Mouse (Mus musculus): ENCODE results near the gene Ehmt1. TPM values are rescaled to one million over a fixed set of nuclear protein-coding genes. Genes with fewer than 3 reads are reported as not detected.

Ehmt1 gene
- total and polyA plus RNA-seq, 3 experiments: 31.9 to 55.8 TPM; not detected in 1

DNA sequence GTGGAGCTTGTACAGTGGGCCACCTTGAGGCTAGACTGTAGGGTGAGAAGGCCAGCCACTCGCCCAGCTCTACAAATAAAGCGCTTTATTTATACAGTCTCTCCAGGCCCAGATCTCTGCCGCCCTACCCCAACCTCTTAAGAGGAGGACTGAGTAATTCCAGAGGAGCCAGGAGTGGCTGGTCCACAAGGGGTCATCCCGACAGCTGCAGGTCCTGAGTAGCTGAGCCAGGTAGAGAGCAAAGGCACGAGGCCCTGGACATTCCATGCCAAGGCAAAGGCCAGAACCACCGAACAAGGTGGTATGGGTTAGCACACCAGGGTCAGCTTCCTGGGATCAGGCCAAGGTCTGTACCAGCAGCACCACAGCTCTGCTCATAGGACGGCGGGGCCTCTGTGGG, 5.9 kb upstream of the Ehmt1 start:
- no peaks in the 10 kb centered on the region for H3K27me3 ChIP-seq (ENCODE audit: control insufficient read depth in 1 of 2, insufficient read depth in 2 of 2, low read length in 2 of 2)
- no peak for DNase-seq (ENCODE audit: low read depth, low spot score)
- H3K9me3 ChIP-seq (replicated peaks; ENCODE audit: insufficient read depth, low read length): no peaks in the 10 kb centered on the region
- H3K27ac ChIP-seq (ENCODE audit: control insufficient read depth, low read depth, low read length): no peak overlapping the region
- H3K9ac ChIP-seq (ENCODE audit: control insufficient read depth, low read depth, low read length, poor library complexity, severe bottlenecking): no peak overlapping the region
- no peak for TF ChIP-seq CHD2 (IDR thresholded peaks at IDR 0.05; ENCODE audit: low read length)
- no peak for TF ChIP-seq JUND (IDR thresholded peaks at IDR 0.05; ENCODE audit: low read depth, low read length)
- no peak for TF ChIP-seq RAD21 (IDR thresholded peaks at IDR 0.05; ENCODE audit: low read depth, low read length)
- no peak for TF ChIP-seq MAFK (IDR thresholded peaks at IDR 0.05; ENCODE audit: borderline replicate concordance, low read depth, low read length)
- no peak for TF ChIP-seq TBP (IDR thresholded peaks at IDR 0.05; ENCODE audit: low read depth, low read length)
- TF ChIP-seq KAT2A (conservative IDR thresholded peaks at IDR 0.05; ENCODE audit: low read depth, low read length): no peak
- no peak for TF ChIP-seq POLR2AphosphoS2 (IDR thresholded peaks at IDR 0.05; ENCODE audit: low read length)
- TF ChIP-seq ZKSCAN1 (IDR thresholded peaks at IDR 0.05; ENCODE audit: low read depth, low read length): no peak
- no peak for TF ChIP-seq MYB (IDR thresholded peaks at IDR 0.05; ENCODE audit: low read depth, low read length)
- TF ChIP-seq HCFC1 (IDR thresholded peaks at IDR 0.05; ENCODE audit: low read depth, low read length): no peak
- TF ChIP-seq POLR2AphosphoS5 (IDR thresholded peaks at IDR 0.05; ENCODE audit: borderline replicate concordance, low read depth, low read length): no peak
- no peak for TF ChIP-seq SMC3 (IDR thresholded peaks at IDR 0.05; ENCODE audit: low read depth, low read length)
- peaks cover 0 to 17% of the 10 kb centered on the region in 2 experiments; a peak in 2 of 4 replicates for H3K36me3 ChIP-seq (ENCODE audit: control insufficient read depth in 1 of 2, insufficient read depth in 2 of 2, low read length in 2 of 2)
- H3K79me2 ChIP-seq (ENCODE audit: control insufficient read depth, insufficient read depth, low read length, poor library complexity): no peaks in the 10 kb centered on the region
- H3K4me3 ChIP-seq (ENCODE audit: control insufficient read depth in 1 of 2, insufficient read depth in 1 of 2, low read depth in 2 of 2, low read length in 2 of 2): no peak overlapping the region
- H3K4me1 ChIP-seq (ENCODE audit: control insufficient read depth in 1 of 2, insufficient read depth in 2 of 2, low read length in 2 of 2): peaks cover 6 to 16% of the 10 kb centered on the region in 2 experiments

DNA sequence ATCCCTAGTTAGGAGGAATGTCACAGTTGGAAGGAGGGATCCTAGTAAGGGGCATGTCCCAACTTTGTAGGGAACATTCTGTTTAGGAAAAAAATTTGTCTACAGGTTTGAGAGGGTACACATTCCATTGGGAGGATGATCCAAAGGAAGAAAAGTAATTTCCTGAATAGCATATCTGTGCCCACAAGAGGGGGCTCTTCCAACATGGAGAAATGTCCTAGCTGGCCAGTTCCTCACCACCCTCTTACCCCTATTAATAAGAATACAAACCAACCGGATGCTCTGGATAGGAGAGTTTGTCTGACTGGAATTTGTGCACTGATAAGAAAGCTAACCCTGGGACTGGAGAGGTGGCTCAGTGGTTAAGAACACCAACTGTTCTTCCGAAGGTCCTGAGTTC, 4.1 kb upstream of the Ehmt1 start:
- Histone ChIP-seq H3K4me3 (ENCODE audit: control insufficient read depth in 1 of 2, insufficient read depth in 1 of 2, low read depth in 2 of 2, low read length in 2 of 2) (no peak overlapping the region), H3K9ac (ENCODE audit: control insufficient read depth, low read depth, low read length, poor library complexity, severe bottlenecking) (no peak overlapping the region), H3K4me1 (ENCODE audit: control insufficient read depth in 1 of 2, insufficient read depth in 2 of 2, low read length in 2 of 2) (peaks cover 6 to 16% of the 10 kb centered on the region in 2 experiments), H3K79me2 (ENCODE audit: control insufficient read depth, insufficient read depth, low read length, poor library complexity) (peaks cover 11% of the 10 kb centered on the region), H3K9me3 (replicated peaks; ENCODE audit: insufficient read depth, low read length) (no peaks in the 10 kb centered on the region), H3K27me3 (ENCODE audit: control insufficient read depth in 1 of 2, insufficient read depth in 2 of 2, low read length in 2 of 2) (no peaks in the 10 kb centered on the region), H3K27ac (ENCODE audit: control insufficient read depth, low read depth, low read length) (no peak overlapping the region), H3K36me3 (ENCODE audit: control insufficient read depth in 1 of 2, insufficient read depth in 2 of 2, low read length in 2 of 2) (peaks cover 0 to 19% of the 10 kb centered on the region in 2 experiments; a peak in 2 of 4 replicates)
- peak; percentile 58 for DNase-seq (ENCODE audit: low read depth, low spot score)
- TF ChIP-seq ETS1 (IDR thresholded peaks at IDR 0.05; ENCODE audit: low read depth, low read length): no peak
- TF ChIP-seq CTCF (IDR thresholded peaks at IDR 0.05 in 2 of 3, conservative IDR thresholded peaks at IDR 0.05 in 1 of 3; ENCODE audit: control insufficient read depth in 1 of 3, insufficient read depth in 1 of 3, low read depth in 2 of 3, low read length in 3 of 3, poor library complexity in 1 of 3, severe bottlenecking in 1 of 3): peak; percentile 38 to 72 (median 56)
- peak; percentile 64 for TF ChIP-seq SMC3 (IDR thresholded peaks at IDR 0.05; ENCODE audit: low read depth, low read length)
- TF ChIP-seq POLR2AphosphoS5 (IDR thresholded peaks at IDR 0.05; ENCODE audit: borderline replicate concordance, low read depth, low read length): no peak
- TF ChIP-seq E2F4 (IDR thresholded peaks at IDR 0.05; ENCODE audit: borderline replicate concordance, low read depth, low read length): no peak
- TF ChIP-seq USF2 (IDR thresholded peaks at IDR 0.05; ENCODE audit: borderline replicate concordance in 1 of 2, insufficient read depth in 1 of 2, low read depth in 1 of 2, low read length in 2 of 2): no peak
- TF ChIP-seq ZC3H11A (IDR thresholded peaks at IDR 0.05; ENCODE audit: low read depth, low read length): peak; percentile 34; the same call in 1 of the 2 replicates
- no peak for TF ChIP-seq MYB (IDR thresholded peaks at IDR 0.05; ENCODE audit: low read depth, low read length)
- no peak for TF ChIP-seq TBP (IDR thresholded peaks at IDR 0.05; ENCODE audit: low read depth, low read length)
- no peak for TF ChIP-seq SIN3A (IDR thresholded peaks at IDR 0.05; ENCODE audit: low read length)
- no peak for TF ChIP-seq TCF12 (IDR thresholded peaks at IDR 0.05; ENCODE audit: low read depth, low read length)
- TF ChIP-seq CHD1 (IDR thresholded peaks at IDR 0.05; ENCODE audit: low read depth, low read length): no peak
- TF ChIP-seq MAX (IDR thresholded peaks at IDR 0.05; ENCODE audit: low read length): no peak
- TF ChIP-seq POLR2A (IDR thresholded peaks at IDR 0.05; ENCODE audit: control insufficient read depth in 1 of 2, insufficient read depth in 1 of 2, low read depth in 1 of 2, low read length in 2 of 2, poor library complexity in 1 of 2): no peak
- TF ChIP-seq GATA1 (IDR thresholded peaks at IDR 0.05; ENCODE audit: low read depth, low read length): no peak
- TF ChIP-seq ELF1 (IDR thresholded peaks at IDR 0.05; ENCODE audit: low read depth, low read length): no peak
- no peak for TF ChIP-seq KAT2A (conservative IDR thresholded peaks at IDR 0.05; ENCODE audit: low read depth, low read length)
- no peak for TF ChIP-seq NELFE (IDR thresholded peaks at IDR 0.05; ENCODE audit: low read depth, low read length)
- TF ChIP-seq RAD21 (IDR thresholded peaks at IDR 0.05; ENCODE audit: low read depth, low read length): peak; percentile 69

Data from MEL (cell line).